Mouse (Mus musculus) ES-E14 (cell line): ENCODE results near the gene Ramp2. TPM values are rescaled to one million over a fixed set of nuclear protein-coding genes. Genes with fewer than 3 reads are reported as not detected.
A peak's percentile ranks its signal among the peaks of the same experiment; 100 is the strongest.

Experiments
- DNase-seq: peaks from one replicate; pipeline ENCODE4 v3.0.0-alpha.2; 2013; ENCODE audit warnings: low read depth, low spot score
- H3K27ac ChIP-seq: 2 replicates; pipeline ENCODE4 v1.5.1; 2012; ENCODE audit warnings: low read depth, mild to moderate bottlenecking, low read length, moderate library complexity, mixed read lengths; ENCODE audit not compliant: poor library complexity, insufficient read depth, severe bottlenecking
- H3K36me3 ChIP-seq: 2 replicates; pipeline ENCODE4 v1.6.1; 2012; ENCODE audit warnings: mild to moderate bottlenecking, low read length, moderate library complexity, mixed read lengths; ENCODE audit not compliant: control insufficient read depth, poor library complexity, insufficient read depth, severe bottlenecking
- H3K4me1 ChIP-seq, 2 experiments: fragments of 150-350 bp in 1 of 2; sonication (generic) in 1 of 2; 2 replicates each; pipeline ENCODE4 v1.6.1; 2012; ENCODE audit warnings: low read length in 2 of 2, mild to moderate bottlenecking in 1 of 2, mixed read lengths in 1 of 2; ENCODE audit not compliant: control insufficient read depth in 2 of 2, insufficient read depth in 2 of 2, poor library complexity in 1 of 2
- H3K4me3 ChIP-seq, 2 experiments: fragments of 150-350 bp in 1 of 2; sonication (generic) in 1 of 2; 2 replicates each; pipeline ENCODE4 v1.5.1; 2012; ENCODE audit warnings: low read length in 2 of 2, low read depth in 1 of 2, mild to moderate bottlenecking in 1 of 2, mixed read lengths in 1 of 2; ENCODE audit not compliant: insufficient read depth in 1 of 2, poor library complexity in 1 of 2, severe bottlenecking in 1 of 2
- H3K9ac ChIP-seq: 2 replicates; pipeline ENCODE4 v1.6.1; 2012; ENCODE audit warnings: low read depth, mild to moderate bottlenecking, low read length, mixed read lengths; ENCODE audit not compliant: poor library complexity, insufficient read depth, severe bottlenecking
- H3K9me3 ChIP-seq: fragments of 150-350 bp; sonication (generic); 2 replicates; pipeline ENCODE4 v1.6.1; 2012; ENCODE audit warnings: low read depth, mild to moderate bottlenecking, low read length; ENCODE audit not compliant: control insufficient read depth, insufficient read depth
- CHD2 ChIP-seq: IDR thresholded peaks from 2 replicates; pipeline ENCODE4 v1.6.1; 2014; ENCODE audit warnings: mild to moderate bottlenecking, low read depth, low read length, inconsistent platforms
- HCFC1 ChIP-seq: IDR thresholded peaks from 2 replicates; pipeline ENCODE4 v1.6.1; 2012; ENCODE audit warnings: low read length, inconsistent platforms, borderline replicate concordance; ENCODE audit not compliant: insufficient read depth
- MAFK ChIP-seq: IDR thresholded peaks from 2 replicates; pipeline ENCODE4 v1.6.1; 2014; ENCODE audit warnings: mild to moderate bottlenecking, low read depth, low read length, inconsistent platforms; ENCODE audit not compliant: insufficient read depth
- ZC3H11A ChIP-seq: IDR thresholded peaks from 2 replicates; pipeline ENCODE4 v1.6.1; 2012; ENCODE audit warnings: low read depth, mild to moderate bottlenecking, inconsistent platforms, low read length, borderline replicate concordance
- ZNF384 ChIP-seq: IDR thresholded peaks from 2 replicates; pipeline ENCODE4 v1.6.1; 2012; ENCODE audit warnings: low read depth, low read length, inconsistent platforms
- in situ Hi-C, 2 experiments: fragments of 600-800 bp; cut with MboI; formaldehyde crosslinking; loops; one replicate each; pipeline ENCODE4 v1.15.1; 2025; ENCODE audit warnings: low sequenced_read_pairs in 2 of 2, inconsistent platforms in 1 of 2; ENCODE audit not compliant: unreplicated experiment in 2 of 2
- total RNA-seq: library from RNA; depleted of rRNA; stranded (reverse); fragments of 300-350 nt; gene quantifications from 2 replicates; pipeline ENCODE4 v1.2.3, GENCODE M21; 2012

Ramp2 gene
- total RNA-seq, 1 experiment = 5.6 TPM

DNA sequence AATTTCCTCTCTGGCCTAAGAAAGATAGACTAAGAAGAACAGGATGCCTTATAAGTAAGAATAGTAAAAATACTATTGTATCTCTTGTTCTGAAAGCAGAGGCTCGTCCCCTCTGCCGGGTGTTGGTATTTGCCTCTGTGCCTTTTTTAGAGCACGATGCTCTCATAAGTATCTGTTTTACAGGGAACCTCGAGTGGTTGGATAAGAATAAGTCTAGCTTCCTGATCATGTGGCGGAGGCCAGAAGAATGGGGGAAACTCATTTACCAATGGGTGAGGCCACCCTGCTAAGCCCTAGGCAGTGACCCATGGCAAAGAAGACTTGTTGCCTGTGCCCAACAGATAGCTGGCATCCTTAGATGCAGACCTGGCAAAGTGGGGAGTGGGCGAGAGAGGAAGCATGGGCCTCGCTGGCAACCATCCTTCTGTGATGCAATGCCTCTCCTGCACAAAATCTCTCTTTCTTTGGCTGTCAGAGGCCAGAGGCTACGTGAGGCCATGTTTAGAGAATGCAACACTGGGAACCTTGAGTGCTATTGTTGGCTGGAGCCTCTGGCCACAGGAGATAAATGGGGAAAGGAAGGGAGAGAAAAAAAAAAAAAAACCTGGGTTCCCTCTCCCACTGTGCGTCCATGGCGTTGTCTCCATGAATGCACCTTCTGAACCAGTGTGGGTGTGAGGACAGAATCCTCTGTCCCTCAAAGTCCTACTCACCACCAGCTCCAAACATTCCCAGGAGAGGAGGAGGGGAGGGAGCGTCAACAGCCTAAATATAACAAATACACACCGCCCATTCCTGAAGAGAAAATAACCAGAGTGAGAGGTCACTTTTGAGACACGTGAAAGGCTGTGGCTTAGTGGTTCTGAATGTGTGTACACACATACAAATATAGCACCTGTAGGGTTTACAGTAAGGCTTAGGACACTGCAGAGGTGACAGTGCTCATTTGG is 10.3 kb downstream of the Ramp2 start:
- DNase-seq = no peak
- no peak overlapping the region for H3K27ac ChIP-seq
- peaks cover 4% of the 10 kb centered on the region for H3K36me3 ChIP-seq
- TF ChIP-seq MAFK (no peak), HCFC1 (no peak), CHD2 (no peak), ZC3H11A (no peak), ZNF384 (no peak)
- in situ Hi-C loops = no loop called here
- H3K9ac ChIP-seq = no peak overlapping the region
- no peaks in the 10 kb centered on the region for H3K9me3 ChIP-seq
- H3K4me3 ChIP-seq = no peak overlapping the region
- H3K4me1 ChIP-seq = peaks cover 0 to 4% of the 10 kb centered on the region in 2 experiments; a peak in 2 of 4 replicates

DNA sequence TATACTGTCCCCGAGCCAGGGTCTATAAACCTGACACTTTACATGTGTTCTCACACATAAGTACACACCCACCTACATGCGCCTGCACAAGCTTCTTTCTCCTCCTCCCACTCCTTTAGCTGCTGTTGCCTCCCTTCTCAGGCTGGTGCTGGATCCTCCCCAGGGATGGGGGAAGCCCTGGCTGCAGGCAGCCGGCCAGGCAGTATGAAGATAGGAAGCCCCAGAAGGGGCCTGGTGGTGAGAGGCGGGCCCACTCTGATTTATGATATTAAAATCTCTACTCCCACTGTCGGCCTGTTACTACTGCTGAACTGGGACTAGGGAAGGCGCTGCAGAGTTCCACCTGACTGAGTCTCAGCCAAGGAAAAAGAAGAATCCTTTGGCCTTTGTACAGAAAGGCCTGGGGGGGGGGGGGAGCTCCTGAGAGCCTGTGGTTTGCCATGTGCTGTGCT is 13.5 kb downstream of the Ramp2 start:
- H3K4me1 ChIP-seq = peaks cover 0 to 23% of the 10 kb centered on the region in 2 experiments; a peak in 2 of 4 replicates
- in situ Hi-C loops = no loop called here
- no peak for DNase-seq
- H3K4me3 ChIP-seq = no peak overlapping the region
- TF ChIP-seq HCFC1 (no peak), CHD2 (no peak), ZNF384 (no peak), ZC3H11A (no peak), MAFK (no peak)
- H3K9ac ChIP-seq = no peak overlapping the region
- H3K36me3 ChIP-seq = peaks cover 4% of the 10 kb centered on the region
- H3K9me3 ChIP-seq = no peaks in the 10 kb centered on the region
- no peak overlapping the region for H3K27ac ChIP-seq

- peaks cover 0 to 28% of the 10 kb centered on the region in 2 experiments; a peak in 2 of 4 replicates for H3K4me1 ChIP-seq
- no peaks in the 10 kb centered on the region for H3K9me3 ChIP-seq
- peak within 1 kb of the TSS; percentile 61 to 64 for H3K4me3 ChIP-seq
- in situ Hi-C loops = no loop called here
- TF ChIP-seq CHD2 (no peak), MAFK (no peak), ZC3H11A (no peak)
- peak; percentile 65 for DNase-seq
- no peak within 1 kb of the TSS for H3K27ac ChIP-seq
- peak within 1 kb of the TSS; percentile 45; the same call in 1 of the 2 replicates for H3K9ac ChIP-seq
- peaks cover 4% of the 10 kb centered on the region for H3K36me3 ChIP-seq
Measured at GRCm38 (mm10) chr11:101259948-101260825, 14.4 kb downstream of the Ramp2 start, which contains the start of gene Wnk4. TSS of gene Wnk4 (plus strand) at chr11:101260567.

DNA sequence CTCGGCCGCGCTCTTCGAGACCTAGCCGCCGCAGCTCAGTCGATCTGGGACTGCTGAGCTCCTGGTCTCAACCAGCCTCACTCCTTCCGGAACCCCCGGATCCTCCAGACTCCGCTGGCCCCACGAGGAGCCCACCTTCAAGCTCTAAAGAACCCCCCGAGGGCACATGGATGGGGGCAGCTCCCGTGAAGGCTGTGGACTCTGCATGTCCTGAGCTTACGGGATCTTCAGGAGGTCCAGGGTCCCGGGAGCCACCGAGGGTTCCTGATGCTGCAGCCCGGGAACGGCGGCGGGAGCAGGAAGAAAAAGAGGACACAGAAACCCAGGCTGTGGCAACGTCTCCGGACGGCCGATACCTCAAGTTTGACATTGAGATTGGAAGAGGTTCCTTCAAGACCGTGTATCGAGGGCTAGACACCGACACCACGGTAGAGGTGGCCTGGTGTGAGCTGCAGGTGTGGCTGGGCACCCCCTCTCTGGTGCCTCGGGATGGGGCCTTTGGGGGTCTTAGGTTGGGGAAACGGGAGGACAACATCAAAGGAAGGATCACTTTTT is 15.1 kb downstream of the Ramp2 start:
- H3K27ac ChIP-seq = no peak overlapping the region
- peaks cover 0 to 30% of the 10 kb centered on the region in 2 experiments; a peak in 2 of 4 replicates for H3K4me1 ChIP-seq
- H3K36me3 ChIP-seq = peaks cover 3% of the 10 kb centered on the region
- TF ChIP-seq MAFK = no peak
- TF ChIP-seq ZNF384 = no peak
- no peak for TF ChIP-seq HCFC1
- no peak for TF ChIP-seq CHD2
- TF ChIP-seq ZC3H11A = no peak
- H3K4me3 ChIP-seq = peak overlapping the region; percentile 61 to 64
- H3K9me3 ChIP-seq = no peaks in the 10 kb centered on the region
- DNase-seq = no peak
- in situ Hi-C loops = no loop called here
- H3K9ac ChIP-seq = peak overlapping the region; percentile 45; the same call in 1 of the 2 replicates
